Mouse (Mus musculus) left cerebral cortex, adult 11 months (tissue): ENCODE data around the gene Sdcbp2.
A peak's percentile ranks its signal among the peaks of the same experiment; 100 is the strongest.

Experiments
- DNase-seq: peaks from one replicate; pipeline ENCODE4 v3.0.0; 2022; ENCODE audit warnings: low spot score

The Sdcbp2 gene

DNA sequence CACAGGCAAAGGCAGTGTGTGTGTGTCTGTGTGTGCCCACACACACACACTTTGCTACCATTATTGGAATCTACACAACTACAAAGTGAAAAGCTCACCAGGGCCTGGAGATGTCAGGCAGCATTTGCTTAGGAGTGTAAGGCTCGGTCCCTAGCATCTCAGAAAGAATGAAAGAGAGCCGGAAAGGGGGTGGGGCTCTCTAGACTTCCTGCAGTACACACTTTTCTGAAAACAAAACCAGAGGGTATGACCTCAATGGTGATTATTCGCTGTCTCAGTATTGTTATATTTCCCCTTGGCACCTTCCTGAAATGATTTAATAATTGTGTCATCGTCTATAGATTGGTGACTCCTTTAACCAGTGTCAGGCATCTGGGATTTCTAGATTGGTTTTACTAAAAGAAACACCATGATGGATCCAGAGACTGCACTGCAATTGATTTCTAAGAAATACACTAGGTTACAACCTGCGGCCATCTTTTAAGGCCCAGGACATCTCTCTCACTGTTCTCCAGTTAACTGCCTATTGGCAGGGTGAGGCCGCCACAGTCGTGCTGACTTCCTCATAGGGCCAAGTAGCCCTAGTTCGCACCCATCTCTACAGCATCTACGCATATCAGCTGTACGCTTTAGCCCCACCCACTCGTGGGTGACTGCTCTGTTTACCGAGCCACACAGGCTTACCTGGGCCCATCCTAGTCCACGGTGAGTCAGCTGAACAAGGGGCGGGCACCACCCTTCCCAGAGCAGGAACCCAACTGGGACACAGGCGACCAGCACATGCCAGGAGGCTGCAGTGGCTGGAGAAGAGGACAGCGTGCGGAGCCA is at the start of gene Sdcbp2:
Sdcbp2 (plus strand) TSS at position 750 of the 828 bp plus-strand sequence.
- DNase-seq: no peak

DNA sequence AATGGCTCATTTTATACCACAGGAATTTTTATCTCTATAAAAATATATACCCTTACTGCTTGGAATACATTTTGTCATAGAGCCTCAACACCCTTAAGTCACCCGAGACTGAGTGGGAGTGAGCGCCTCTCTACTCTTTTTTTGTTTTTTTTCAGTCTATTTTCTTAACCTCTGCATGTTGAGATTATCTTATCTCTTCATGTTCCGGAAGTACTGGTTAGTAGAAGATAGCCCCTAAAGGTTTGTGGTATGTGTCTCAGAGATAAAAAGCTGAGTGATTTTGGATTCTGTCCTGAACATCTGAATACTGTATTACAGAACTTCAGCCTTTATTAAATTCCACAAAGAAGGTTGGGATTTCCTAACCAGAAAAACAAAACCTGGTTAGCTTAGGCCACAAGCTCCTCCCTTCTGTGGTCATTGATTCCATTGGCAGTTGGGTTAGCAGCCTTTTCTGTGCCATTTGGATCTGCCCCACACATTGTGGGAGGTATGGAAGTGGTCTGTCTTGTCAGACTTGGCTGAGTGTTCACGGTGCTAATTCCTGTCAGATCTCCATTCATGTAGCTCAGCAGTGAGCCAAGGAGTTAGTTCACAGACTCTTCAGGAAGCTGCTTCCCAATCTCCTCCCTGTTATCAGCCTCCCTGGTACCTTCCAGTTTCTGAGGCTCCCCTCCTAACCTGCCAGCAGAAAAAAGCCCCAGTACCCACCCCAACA is 47.9 kb upstream of the Sdcbp2 start:
- DNase-seq: no peak

DNA sequence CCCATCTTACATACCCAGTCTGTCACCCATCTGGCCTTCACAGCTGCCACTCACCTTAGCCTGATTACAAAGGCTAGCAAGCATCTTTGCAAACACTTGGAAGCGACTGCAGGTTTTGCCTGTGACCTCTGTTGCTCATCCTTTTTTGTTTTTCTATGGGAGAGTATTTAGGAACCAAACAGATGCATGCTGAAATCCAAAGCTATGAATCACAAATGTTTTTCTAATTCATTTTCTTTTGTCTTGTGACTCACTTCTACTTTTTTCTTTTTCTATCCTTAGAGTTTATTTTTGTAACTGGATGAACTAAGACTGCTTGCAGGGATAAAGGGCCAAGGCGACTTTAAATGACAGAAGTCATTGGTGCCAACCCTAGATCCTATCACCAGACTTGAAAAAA is 46.9 kb upstream of the Sdcbp2 start:
- no peak for DNase-seq

DNA sequence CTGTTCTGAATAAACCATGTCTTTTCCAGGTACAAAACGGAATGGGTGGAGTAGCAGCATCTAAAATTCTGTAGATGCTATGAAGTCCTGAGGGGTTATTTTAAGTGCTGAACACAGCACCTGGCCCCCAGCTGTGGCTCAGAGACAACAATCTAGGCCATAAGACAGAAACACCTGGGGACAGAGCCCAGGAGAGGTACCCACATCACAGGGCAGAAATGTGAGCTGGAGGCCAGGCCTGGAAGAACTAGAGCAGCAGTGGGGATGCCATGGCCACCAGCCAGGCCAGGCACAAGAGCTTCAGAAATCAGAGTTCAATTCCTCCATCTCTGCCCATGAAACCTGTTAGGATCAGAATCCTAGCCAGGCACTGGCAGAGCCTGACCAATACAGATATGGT is 44.4 kb upstream of the Sdcbp2 start:
- DNase-seq: no peak

DNA sequence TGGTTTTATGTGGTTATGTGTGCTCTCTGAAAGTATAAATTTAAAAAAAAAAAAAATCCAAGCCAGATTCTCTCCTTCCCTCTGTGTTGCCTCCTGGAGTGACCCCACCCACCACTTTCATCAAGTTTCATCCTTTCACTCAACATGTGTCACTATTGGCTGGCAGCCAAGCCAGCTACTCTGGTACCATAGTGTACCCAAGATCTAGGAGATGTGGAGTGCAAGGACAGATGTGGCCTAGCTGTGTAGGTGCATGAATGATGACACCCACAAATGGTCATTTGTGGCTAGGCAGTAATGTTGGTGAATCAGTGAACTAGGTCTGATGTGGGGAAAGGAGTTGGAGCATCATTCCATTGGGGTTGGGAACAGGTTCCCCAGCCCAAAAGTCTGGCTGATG is 43.3 kb upstream of the Sdcbp2 start:
- no peak for DNase-seq

DNA sequence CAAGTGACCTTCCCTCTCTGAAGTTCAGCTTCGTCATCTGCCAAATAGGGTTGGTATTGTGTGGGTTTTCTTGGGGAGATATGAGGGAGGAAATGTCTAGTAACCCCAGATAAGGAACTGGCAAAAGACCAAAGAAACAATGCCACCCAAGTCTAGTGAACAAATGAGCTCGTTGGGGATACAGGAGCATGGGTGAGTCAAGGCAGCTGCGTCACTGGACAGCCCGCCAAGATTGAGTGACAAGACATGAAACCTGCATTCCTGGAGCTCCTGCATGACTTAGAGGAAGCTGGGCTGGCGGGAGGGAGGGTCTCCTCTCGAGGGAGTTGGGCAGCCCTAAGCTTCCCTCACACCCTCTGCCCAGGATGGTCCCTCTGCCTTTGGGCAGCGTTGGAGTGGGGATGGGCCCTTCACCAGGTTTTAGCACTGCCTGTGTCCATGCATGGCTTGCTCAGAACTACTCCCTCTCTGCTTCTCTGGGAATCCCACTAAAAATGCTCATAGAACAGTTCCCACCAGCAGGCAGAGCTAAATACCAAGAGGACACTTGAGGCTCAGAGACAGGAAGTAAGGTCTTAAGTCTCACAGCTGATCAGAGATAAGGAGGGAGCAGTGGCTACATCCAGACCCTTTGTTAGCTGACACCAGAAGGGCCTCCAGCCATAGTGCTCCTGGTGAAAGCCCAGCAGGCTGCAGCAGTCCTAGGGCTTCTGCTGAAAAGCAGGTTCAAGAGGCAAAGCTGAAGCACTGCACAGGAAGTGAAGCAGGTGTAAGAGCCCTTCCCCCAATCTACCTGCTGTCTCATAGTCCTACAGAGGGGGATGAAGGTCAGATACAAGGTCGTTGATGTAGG is 41.8 kb upstream of the Sdcbp2 start:
- DNase-seq: no peak

DNA sequence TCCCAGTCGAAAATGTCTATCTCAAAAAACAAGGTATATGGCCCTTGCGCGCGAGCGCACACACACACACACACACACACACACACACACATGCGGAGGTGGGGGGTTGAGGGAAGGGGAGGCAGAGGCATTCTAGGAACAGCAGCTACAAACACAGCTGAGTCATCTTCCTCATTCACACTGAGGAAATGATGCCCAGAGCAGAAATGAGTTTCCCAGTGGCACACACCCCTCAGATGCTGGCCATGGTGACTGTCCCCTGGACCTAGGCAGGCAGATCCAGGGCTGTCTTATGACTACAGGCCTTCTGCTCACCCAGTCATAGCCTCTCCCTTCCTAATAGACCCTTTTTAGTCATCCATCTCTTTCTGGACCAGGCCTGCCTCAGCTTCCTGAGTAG is 38.8 kb upstream of the Sdcbp2 start:
- no peak for DNase-seq

DNA sequence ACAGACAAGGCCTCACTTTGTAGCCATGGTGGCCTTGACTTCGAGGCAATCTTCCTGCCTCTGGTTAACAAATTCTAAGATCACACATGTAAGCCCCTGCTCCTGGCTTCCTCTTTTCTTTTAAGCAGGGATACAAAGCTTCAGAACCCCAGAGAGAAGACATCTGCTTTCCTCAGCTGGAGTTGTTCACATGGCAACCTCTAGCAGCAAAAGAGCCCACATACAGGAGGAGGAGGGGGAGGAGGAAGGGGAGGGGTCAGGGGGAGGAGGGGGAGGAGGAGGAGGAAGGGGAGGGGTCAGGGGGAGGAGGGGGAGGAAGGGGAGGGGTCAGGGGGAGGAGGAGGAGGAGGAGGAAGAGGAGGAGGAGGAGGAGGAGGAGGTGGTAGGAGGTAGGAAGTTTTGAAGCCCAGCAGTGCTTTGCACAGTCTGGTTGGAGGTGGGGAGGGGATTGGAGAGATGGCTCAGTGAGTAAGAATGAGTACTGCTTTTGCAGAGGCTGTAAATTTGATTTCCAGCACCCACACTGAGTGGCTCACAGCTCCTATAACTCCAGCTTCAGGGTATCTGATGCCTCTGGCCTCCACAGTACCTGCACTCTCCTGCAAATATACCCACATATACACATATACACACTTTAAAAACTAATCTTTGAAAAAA is 36.3 kb upstream of the Sdcbp2 start:
- no peak for DNase-seq

DNA sequence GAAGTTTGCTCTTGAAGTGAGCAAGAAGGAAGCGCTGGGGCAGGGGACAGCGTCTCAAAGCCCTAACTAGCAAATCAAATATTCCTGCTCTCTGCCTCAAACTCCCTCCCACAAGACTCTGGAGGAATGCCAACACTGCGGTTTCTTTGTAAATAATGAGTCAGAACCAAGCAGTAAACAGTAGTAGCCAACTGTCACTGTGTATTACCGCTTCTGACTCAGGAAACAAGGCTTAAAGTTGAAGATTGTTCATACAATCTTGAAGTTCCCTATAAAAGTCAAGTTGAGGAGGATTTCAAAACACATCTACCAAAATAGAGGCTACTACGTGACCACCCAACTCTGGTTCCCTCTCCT is 35.8 kb upstream of the Sdcbp2 start:
- DNase-seq: no peak

DNA sequence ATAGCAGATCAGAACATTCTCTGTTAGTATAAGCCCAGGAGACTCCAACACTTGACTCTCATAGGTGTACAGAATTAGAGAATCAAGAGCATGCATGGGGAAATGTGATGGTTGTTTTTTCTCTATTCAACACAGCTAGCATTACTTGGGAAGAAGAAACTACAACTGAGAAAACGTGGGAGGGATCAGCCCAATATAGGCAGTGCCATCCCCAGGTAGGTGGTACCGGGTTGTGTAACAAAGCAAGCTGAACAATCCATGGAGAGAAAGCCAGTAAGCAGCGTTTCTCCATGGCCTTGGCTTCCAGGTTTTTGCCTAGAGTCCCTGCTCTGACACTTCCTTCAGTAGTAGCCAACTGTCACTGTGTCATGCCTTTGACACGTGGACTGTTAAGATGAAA is 33.8 kb upstream of the Sdcbp2 start:
- no peak for DNase-seq

DNA sequence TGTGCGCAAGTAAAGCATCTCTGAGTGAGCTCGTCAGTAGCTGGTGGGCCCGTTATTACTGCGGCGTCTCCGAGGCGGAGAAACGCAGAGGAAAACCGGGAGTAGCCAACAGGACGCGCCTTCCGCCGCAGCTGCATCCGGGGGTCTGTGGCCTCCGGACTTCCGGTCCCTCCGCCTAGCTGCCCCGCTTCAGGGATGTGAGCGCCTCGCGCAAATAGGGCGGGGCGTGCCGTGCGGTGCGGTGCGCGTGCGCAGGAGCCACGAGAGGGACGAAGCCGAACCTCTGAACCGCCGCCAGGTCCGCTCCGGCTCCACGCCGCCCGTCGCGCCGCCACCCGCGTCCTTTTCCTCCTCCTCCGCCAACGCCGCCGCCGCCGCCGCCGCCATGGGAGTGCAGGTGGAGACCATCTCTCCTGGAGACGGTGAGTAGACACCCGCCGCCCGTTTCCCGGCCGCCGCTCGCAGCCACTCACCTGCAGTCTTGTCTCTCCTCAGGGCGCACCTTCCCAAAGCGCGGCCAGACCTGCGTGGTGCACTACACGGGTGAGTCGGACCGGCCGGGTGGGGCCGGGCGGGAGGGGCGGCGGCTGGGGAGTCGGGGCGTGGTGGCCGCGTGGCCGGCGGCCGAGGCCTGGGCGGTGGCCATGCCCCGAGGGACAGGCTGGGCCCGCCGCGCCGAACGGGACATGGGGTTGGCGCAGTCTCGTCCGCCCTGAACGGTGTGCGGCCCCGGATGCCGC is 29.9 kb upstream of the Sdcbp2 start, which contains the start of gene Fkbp1a:
Fkbp1a (plus strand) TSS at position 161 of the 740 bp plus-strand sequence.
- DNase-seq: peak; percentile 93

DNA sequence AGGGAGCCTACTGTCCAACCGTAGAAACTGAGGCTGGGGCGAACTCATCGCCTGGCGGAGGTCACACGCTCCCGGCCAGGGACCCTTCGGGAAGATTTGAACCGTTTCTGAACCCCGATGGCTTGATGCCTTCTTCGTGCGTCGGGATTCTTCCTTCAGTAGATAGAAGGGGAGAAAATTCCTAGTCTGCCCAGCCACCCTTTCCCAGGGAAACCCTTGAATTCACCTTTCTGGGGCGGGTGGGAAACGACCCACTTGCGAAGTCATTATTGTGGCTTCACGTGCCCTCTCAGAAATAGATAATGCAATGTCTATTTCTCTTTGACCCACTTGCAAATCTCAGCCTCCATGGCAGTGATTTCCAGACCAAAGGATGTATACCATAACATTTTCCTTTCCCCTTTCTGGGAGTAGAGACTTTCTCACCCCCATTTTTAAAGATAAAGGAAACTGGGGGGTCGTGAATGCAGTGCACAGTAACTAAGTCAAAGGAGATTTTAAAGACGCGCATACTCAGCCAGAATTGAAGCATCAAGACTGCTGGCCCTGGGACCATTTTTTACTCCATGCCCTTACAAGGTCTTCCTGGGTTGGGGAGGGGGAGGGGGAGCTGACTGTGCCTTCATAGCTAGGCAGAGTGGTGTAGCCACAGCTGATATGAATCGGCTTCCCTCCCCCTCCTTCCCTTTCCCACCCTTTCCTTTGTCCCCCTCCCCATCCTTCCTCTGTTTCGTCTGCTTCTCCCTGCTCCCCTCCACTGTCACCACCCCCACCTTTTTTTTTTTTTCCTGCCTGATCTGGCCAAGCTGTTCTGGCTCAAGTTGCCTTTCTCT is 29.1 kb upstream of the Sdcbp2 start:
- DNase-seq: peak; percentile 46

DNA sequence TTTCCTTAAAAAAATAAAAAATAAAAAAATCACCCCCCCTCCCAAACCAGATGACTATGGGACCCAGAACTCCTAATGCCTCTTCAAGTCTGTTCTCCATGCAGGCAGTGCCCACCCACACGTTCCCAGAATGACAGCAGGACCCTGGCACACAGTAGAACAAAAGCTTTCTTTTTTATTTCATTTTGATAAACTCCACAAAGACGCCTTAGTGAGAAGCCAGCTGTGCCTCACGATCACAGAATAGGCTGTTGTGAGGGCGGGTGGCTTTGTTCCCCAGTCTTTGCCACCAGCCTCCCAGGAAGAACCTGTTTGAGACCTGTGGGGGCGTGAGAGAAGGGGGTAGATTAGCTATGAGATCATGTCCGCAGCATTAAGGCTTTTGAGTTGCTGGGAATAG is 27.7 kb upstream of the Sdcbp2 start:
- peak; percentile 53 for DNase-seq

DNA sequence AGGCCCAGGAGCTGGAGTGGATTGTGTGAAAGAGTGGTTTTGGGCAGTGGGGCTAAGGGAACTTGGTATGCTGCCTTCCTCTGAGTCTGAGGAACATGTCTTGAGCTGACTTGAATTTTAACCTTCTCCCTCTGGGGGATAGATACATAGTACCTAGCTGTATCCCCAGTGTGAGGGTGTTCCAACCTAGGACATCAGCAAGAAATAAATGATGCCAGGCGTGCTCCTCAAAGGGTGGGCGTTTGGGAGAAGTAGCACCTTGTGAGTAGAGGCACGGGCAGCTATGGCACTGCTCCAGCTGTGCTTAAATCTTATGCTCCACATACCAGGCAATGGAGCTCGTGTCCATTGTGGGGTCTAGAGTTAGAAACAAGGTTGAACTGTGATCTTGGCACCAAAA is 25.9 kb upstream of the Sdcbp2 start:
- DNase-seq: no peak

DNA sequence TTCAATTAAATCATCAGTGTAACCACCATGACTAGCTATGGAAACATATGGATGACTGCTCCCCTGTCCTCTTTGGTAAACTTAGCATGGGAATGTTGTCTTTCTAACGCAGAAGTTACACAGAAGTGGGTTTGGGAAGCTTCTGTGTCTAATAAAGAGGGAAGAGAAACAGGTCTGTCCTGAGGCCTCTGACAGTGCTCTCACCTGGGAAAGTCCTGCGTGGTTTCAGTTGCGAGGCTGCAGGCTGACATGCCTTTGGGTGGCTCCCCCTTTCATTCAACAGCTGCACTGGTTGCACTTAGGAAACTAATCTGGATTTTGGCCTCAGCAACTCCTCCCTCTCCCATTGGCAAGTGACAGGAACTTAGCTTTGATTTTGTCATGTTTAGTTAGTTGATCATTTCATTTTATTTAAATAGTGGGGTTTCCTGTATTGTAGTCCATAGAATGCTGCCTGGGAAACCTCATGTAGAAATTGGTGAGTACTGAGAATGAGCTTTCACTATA is 22.8 kb upstream of the Sdcbp2 start:
- no peak for DNase-seq

DNA sequence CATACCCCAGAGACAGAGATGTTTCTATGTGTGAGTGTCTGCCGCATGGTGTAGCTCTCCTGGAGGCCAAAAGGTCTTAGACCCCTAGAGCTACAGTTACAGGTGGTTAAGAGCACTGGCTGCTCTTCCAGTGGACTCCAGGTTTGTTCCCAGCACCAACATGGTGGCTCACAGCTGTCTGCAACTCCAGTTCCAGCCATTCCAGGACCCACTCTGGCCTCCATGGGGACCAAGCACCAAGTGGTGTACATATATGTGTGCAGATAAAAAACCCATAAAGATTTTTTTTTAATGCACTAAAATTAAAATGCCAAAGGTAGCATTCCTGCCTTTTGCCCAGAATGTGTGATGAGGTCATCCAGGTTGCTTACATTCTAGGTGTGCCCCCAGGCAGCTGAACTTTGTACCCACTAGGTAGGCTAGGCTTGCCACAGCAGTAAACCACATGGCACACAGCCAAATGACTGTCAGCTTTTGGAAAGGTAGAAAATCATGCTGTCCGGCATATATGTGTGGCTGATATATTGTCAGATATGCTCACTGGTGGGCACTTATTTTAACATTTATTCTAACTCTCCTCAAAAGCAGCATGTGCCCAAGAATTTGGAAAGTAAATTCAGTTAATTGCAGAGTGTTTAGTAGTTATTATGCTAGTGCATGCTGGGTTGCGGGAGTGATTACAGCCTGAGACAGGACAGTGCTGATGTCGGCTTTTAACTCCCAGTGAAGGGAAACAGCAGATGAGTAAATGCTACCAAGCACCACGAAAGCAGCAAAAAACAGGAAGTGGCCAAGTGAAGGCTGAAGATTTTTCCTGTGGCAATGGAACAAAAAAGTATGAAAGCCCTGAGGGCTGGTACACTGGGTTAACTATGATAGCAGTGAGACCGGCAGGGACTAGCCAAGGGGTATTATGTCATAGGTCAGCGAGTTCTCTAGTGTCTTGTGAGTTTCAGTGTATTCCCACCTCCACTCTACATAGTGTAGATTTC is 9.2 kb upstream of the Sdcbp2 start:
- no peak for DNase-seq

DNA sequence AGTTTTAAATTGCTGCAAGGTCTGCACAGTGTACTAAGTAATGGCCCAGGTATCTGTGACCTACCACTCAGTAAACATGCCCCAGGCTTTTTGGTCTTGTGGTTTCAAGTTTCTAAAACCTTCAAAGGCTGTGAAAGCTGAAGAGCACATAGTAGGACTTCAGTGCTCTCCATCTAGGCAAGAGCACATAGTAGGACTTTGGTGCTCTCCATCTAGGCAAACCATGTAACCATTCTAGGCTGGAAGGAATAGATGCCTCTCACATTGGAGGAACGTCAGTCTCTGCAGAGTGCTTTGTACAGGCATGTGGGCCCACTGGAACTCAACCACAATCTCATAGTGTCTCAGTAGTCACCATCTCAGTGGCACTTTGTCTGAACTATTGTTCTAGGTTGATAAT is 8.4 kb upstream of the Sdcbp2 start:
- DNase-seq: no peak

DNA sequence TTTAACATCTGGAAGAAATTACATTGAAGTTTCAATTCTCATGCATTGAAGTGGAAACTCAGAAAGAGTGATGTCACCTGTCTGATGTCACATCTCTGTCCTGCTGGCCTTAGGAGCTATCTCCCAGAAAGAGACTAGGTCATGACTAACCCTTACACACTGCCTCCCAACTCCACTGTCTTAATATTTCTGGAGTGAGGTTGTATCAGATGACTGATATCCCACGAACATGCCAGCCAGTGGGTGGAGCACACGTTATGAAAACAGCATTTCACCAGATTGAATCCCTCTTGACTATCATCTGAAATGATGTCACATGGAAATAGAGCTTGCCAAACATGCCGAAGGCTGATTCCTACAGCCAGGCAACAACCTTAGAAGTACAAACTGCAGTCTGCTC is 7.4 kb upstream of the Sdcbp2 start:
- no peak for DNase-seq

DNA sequence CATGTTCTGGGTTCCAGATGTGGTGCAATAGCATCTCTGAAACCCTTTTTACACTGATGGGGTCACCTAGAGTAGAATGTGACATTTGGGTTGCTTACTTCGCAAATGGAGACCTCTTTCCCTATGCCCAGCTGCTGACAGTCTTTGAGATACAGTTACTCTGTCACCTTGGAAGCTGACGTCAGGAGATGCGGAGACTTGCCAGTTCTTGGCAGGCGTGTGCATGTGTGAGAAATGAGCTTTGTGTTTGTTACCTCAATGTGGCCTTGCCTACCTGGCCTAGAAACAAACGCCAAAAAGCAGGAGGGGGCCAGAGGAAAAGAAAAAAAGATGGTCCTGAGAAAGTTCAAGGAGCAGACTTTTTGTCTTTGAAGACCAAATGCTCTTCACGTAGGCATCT is 5.6 kb upstream of the Sdcbp2 start:
- DNase-seq: no peak
